In genomic region chr3:145439086-145439485, GRCm38 (mm10) we compare ENCODE assay signal across 21 mouse cellular contexts.
A peak's percentile ranks its signal among the peaks of the same experiment; 100 is the strongest.
DNase-seq lines count a peak whose midpoint lies in the region; ATAC-seq and TF ChIP-seq lines count a peak whose summit lies in the region.
"Had no signal": no experiment of that assay in that cellular context is flagged by ENCODE, and none has a peak within 500 bp of the region (broad histone marks: within the 10 kb centered on the region; RNA-seq: fewer than 3 reads in every experiment).

No protein-coding gene starts in this region.

- dilution Hi-C loops in CH12.LX (cut with MboI; ENCODE audit: extremely low pct_ligation_motif_present, extremely low pct_unique_long_range_greater_than_20kb, low sequenced_read_pairs): no loop called here

- H3K27ac ChIP-seq in heart, postnatal 0 days (ENCODE audit: low read depth): no peak overlapping the region
- H3K27ac ChIP-seq in layer of hippocampus, adult 2 months: no peak overlapping the region
- no peak overlapping the region for H3K27ac ChIP-seq in CH12.LX (ENCODE audit: insufficient read depth, low read depth)
- no peak overlapping the region for H3K27ac ChIP-seq in cerebellum, adult 2 months (ENCODE audit: insufficient read depth, low read length)
- H3K27ac ChIP-seq: embryonic facial prominence, embryonic 12.5 days; heart, embryonic 13.5 days; hindbrain, embryonic 13.5 days; limb, embryonic 12.5 days; macrophage had no signal

- no peak for ATAC-seq in heart, postnatal 0 days (ENCODE audit: insufficient read depth, low read depth)
- ATAC-seq: inflammation-experienced regulatory T-cells, adult 6 months; midbrain, embryonic 16.5 days had no signal

- 0 out of 2 replicates have a peak, but pooled peaks have one; percentile 15 for TF ChIP-seq CTCF in heart, postnatal 0 days (IDR thresholded peaks at IDR 0.05; ENCODE audit: low read depth)
- TF ChIP-seq CTCF in layer of hippocampus, adult 2 months (conservative IDR thresholded peaks at IDR 0.05): peak; percentile 57
- TF ChIP-seq CTCF in CH12.LX (conservative IDR thresholded peaks at IDR 0.05 in 1 of 2, IDR thresholded peaks at IDR 0.05 in 1 of 2; ENCODE audit: low read depth in 2 of 2, low read length in 2 of 2): peak; percentile 5 to 43; a peak in 2 of 4 replicates
- no peak for TF ChIP-seq CTCF in cerebellum, adult 2 months (IDR thresholded peaks at IDR 0.05; ENCODE audit: borderline replicate concordance, insufficient read depth, low read depth, low read length)

- no peak for TF ChIP-seq EP300 in heart, postnatal 0 days (IDR thresholded peaks at IDR 0.05; ENCODE audit: low read depth)
- TF ChIP-seq EP300 in CH12.LX (IDR thresholded peaks at IDR 0.05; ENCODE audit: low read length): no peak

- whole genome bisulfite sequencing in heart, postnatal 0 days: 78% methylated on average over 7 of the region's 7 CpGs
- 87% methylated on average over 7 of the region's 7 CpGs for WGBS in cerebellum, adult 2 months

- in situ Hi-C loops in CH12.LX (cut with MboI; ENCODE audit: low pct_ligation_motif_present, low pct_unique_long_range_greater_than_20kb, low sequenced_read_pairs): no loop called here

- H3K27me3 ChIP-seq in heart, postnatal 0 days (ENCODE audit: control insufficient read depth, insufficient read depth, low read length): no peaks in the 10 kb centered on the region
- H3K27me3 ChIP-seq in CH12.LX (replicated peaks): no peaks in the 10 kb centered on the region
- H3K27me3 ChIP-seq in cerebellum, adult 2 months (ENCODE audit: control insufficient read depth, insufficient read depth, low read length): no peaks in the 10 kb centered on the region; the same call in 1 of the 2 replicates
- H3K27me3 ChIP-seq: embryonic facial prominence, embryonic 12.5 days; heart, embryonic 13.5 days; hindbrain, embryonic 13.5 days; limb, embryonic 12.5 days had no signal

- no peak for TF ChIP-seq POLR2A in CH12.LX (IDR thresholded peaks at IDR 0.05; ENCODE audit: low read depth, low read length)
- no peak for TF ChIP-seq POLR2A in cerebellum, adult 2 months (IDR thresholded peaks at IDR 0.05; ENCODE audit: borderline replicate concordance, insufficient read depth, low read length)

- H3K4me1 ChIP-seq in heart, postnatal 0 days (ENCODE audit: control insufficient read depth, insufficient read depth): no peaks in the 10 kb centered on the region
- H3K4me1 ChIP-seq in CH12.LX (ENCODE audit: control insufficient read depth in 1 of 2, insufficient read depth in 2 of 2): peaks cover 2 to 5% of the 10 kb centered on the region in 2 experiments; a peak in 2 of 4 replicates
- no peaks in the 10 kb centered on the region for H3K4me1 ChIP-seq in cerebellum, adult 2 months (ENCODE audit: control insufficient read depth, insufficient read depth, low read length)
- H3K4me1 ChIP-seq: embryonic facial prominence, embryonic 12.5 days; heart, embryonic 13.5 days; hindbrain, embryonic 13.5 days; limb, embryonic 12.5 days had no signal

- H3K79me2 ChIP-seq in CH12.LX (replicated peaks; ENCODE audit: control insufficient read depth, extremely low read depth, insufficient read depth, poor library complexity, severe bottlenecking): no peaks in the 10 kb centered on the region

- no peaks in the 10 kb centered on the region for H3K36me3 ChIP-seq in heart, postnatal 0 days (replicated peaks; ENCODE audit: control insufficient read depth, insufficient read depth, low read length)
- no peaks in the 10 kb centered on the region for H3K36me3 ChIP-seq in CH12.LX (replicated peaks in 1 of 2; ENCODE audit: control insufficient read depth in 1 of 2, insufficient read depth in 1 of 2, low read length in 1 of 2)
- H3K36me3 ChIP-seq: embryonic facial prominence, embryonic 12.5 days; G1E; heart, embryonic 13.5 days; hindbrain, embryonic 13.5 days; limb, embryonic 12.5 days had no signal

- TF ChIP-seq RAD21 in CH12.LX (IDR thresholded peaks at IDR 0.05; ENCODE audit: low read depth, low read length): peak; percentile 32

- H3K4me2 ChIP-seq in heart, postnatal 0 days (ENCODE audit: low read depth, low read length): no peak overlapping the region
- no peak overlapping the region for H3K4me2 ChIP-seq in CH12.LX (ENCODE audit: insufficient read depth, low read depth, poor library complexity, severe bottlenecking)
- H3K4me2 ChIP-seq: embryonic facial prominence, embryonic 12.5 days; heart, embryonic 13.5 days; hindbrain, embryonic 13.5 days; limb, embryonic 12.5 days; liver, embryonic 11.5 days had no signal

- DNase-seq in heart, postnatal 0 days (ENCODE audit: low spot score): no peak
- DNase-seq in heart, adult 9 months (ENCODE audit: low spot score in 2 of 2): no peak
- DNase-seq in layer of hippocampus, adult 2 months (ENCODE audit: low spot score in 2 of 2): no peak
- DNase-seq in layer of hippocampus, postnatal 10 days (ENCODE audit: low spot score in 2 of 2): no peak
- no peak for DNase-seq in CH12.LX (ENCODE audit: extremely low read depth)
- peak; percentile 42 for DNase-seq in retina, embryonic 14.5 days (ENCODE audit: low spot score)
- DNase-seq in cerebellum, adult 2 months: no peak
- DNase-seq: adrenal gland, postnatal 10 days; cerebellum, adult 18-20 months; cerebellum, postnatal 25 days; gastrocnemius, postnatal 10 days; lung, adult 2 months had no signal

- H3K9me3 ChIP-seq in heart, postnatal 0 days (replicated peaks; ENCODE audit: control insufficient read depth, low read length): no peaks in the 10 kb centered on the region
- H3K9me3 ChIP-seq in CH12.LX (replicated peaks; ENCODE audit: low read length): no peaks in the 10 kb centered on the region
- H3K9me3 ChIP-seq: embryonic facial prominence, embryonic 12.5 days; heart, embryonic 13.5 days; hindbrain, embryonic 13.5 days; limb, embryonic 12.5 days had no signal

- H3K4me3 ChIP-seq in heart, postnatal 0 days (ENCODE audit: low read depth, low read length): no peak overlapping the region
- H3K4me3 ChIP-seq in layer of hippocampus, adult 2 months: no peak overlapping the region
- H3K4me3 ChIP-seq in CH12.LX (replicated peaks in 1 of 3; ENCODE audit: low read depth in 2 of 3, low read length in 2 of 3, poor library complexity in 1 of 3): no peak overlapping the region
- H3K4me3 ChIP-seq in cerebellum, adult 2 months (replicated peaks; ENCODE audit: insufficient read depth, low read depth, low read length): no peak overlapping the region
- H3K4me3 ChIP-seq: embryonic facial prominence, embryonic 12.5 days; heart, embryonic 13.5 days; hindbrain, embryonic 13.5 days; limb, embryonic 12.5 days had no signal

- no peak overlapping the region for H3K9ac ChIP-seq in heart, postnatal 0 days (replicated peaks; ENCODE audit: low read depth, low read length)
- H3K9ac ChIP-seq in CH12.LX (ENCODE audit: insufficient read depth, low read depth): no peak overlapping the region
- H3K9ac ChIP-seq: embryonic facial prominence, embryonic 12.5 days; heart, embryonic 13.5 days; hindbrain, embryonic 13.5 days; limb, embryonic 12.5 days had no signal

TF ChIP-seq in CH12.LX, 34 proteins besides CTCF, POLR2A, EP300 and RAD21:
- peak; percentile 32 for TF ChIP-seq SMC3 (IDR thresholded peaks at IDR 0.05; ENCODE audit: low read depth, low read length)
- no peak for TF ChIP-seq PAX5 (IDR thresholded peaks at IDR 0.05; ENCODE audit: low read length)
- TF ChIP-seq MAX (IDR thresholded peaks at IDR 0.05; ENCODE audit: low read length): no peak
TF ChIP-seq in CH12.LX: peak in this region for 1.
